Mouse (Mus musculus) layer of hippocampus, postnatal 14 days (tissue): ENCODE measurements at regions not wholly inside any gene's neighbourhood (a gene's known extent, or its start where the extent isn't known, plus 50 kb on each side); places are given as distances from the start of the nearest gene placed in this dataset.
A peak's percentile ranks its signal among the peaks of the same experiment; 100 is the strongest.

Experiments used
- DNase-seq, 2 experiments: peaks; one replicate each; pipeline ENCODE4 v3.0.0; 2021 to 2022; ENCODE audit warnings: low spot score in 2 of 2, mixed read lengths in 1 of 2

DNA sequence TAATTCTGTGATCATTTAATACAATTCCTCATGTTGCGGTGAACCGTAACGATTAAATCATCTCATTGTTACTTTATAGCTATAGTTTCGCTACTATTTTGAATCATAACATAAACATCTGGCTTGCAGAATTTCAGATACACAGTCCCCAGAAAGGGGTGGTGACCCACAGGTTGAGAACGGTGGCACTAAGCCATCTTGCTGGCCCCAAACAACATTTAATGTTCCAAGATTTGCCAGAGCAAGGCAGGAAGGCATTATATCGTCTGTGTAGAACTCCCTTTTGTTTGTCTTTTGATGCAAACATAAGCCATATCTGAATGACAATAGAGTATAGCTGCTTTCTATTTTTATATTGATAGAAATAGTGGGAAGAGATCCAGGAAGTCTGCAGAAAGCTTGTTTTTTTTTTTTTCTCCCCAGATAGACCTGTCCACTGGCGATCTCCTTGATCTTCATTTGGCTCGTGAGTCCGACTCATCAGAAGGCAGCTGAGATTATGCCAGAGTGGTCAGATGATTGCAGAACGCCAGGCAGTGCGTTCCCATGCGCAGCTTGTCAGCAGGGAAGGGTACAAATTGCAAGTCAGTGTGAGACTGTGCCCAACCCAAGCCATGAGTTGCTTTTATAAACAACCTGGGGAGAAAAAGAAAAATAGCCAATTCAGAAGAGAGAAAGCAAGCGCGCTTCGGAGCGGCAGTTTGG, 213.9 kb downstream of the Dok5 start:
- peak in 1 of 2 experiments; percentile 3 for DNase-seq

DNA sequence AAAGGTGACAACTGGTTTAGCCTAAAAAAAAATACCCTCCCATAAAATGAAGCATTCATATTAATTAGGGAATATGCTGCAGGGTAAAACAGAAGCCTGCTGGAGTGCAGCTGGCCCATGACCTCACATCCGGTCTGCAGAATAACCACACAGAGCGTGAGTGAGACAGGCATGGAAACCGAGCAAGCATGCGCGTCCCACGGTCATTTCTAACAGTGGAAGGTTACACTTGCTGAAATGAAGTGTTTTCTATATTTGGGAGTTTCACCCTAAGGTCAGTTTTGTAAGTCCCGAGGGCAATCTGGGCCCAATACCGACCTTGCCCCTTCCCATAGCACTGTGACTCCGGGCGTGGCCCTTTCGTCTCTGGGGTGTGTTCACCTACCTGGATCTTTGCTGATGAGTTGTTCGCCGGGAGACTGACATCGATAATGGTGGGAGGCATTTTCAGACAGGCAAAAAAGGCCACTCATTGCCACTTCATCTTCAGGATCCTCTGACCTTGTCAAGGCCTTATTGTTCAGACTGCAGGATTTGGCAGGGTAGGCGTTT, 214.6 kb downstream of the Dok5 start:
- no peak for DNase-seq

DNA sequence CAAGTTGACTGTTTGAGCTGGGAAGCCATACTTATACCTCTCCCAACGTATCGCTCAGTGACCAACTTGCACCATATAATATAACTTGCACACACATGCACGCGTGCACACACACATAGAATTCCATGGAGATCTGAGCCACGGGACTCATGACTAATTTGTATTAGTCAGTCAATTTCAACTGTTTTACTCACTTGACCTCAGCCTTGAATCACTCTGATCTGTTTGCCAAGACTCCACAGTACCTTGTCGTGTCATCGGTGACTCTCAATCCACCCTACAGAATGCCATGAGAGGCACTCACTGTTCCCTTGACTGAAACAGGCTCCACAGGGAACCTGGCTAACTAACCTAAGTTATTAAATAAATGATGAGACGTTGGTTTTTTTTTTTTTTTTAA, 215.6 kb downstream of the Dok5 start:
- no peak for DNase-seq

DNA sequence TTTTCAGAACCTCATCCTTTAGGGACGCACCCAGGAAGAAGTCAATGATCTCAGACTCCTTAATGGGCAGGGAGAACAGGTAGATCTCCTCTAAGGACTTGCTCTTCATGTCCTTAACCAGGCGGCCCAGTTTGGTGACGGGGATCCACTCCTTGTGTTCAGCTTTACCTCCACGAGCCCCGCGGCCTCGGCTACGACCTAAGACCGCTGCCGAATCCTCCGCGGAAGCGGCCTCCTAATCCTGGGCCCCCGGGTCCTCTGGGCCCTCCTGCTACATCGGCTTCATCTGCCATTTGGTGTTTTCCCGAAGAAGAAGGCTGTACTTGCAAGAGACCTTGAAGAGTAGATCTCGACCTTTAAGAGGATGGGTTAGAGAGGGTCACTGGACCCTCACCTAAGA, 223.0 kb downstream of the Dok5 start:
- DNase-seq = no peak

DNA sequence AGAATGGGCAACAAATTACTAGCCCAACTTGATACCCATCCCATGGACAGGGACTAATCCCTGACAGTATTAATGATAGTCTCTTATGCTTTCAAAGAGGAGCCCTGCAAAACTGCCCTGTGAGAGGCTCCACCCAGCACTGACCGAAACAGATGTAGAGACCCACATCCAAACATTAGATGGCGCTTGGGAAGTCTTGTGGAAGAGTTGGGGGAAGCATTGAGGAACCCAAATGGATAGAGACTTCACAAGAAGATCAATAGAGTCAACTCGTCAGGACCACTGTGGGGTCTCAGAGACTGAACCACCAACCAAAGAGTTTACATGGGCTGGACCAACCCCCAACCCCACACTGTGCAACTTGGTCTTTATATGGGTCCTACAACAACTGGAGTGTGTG, 225.2 kb downstream of the Dok5 start:
- no peak for DNase-seq

DNA sequence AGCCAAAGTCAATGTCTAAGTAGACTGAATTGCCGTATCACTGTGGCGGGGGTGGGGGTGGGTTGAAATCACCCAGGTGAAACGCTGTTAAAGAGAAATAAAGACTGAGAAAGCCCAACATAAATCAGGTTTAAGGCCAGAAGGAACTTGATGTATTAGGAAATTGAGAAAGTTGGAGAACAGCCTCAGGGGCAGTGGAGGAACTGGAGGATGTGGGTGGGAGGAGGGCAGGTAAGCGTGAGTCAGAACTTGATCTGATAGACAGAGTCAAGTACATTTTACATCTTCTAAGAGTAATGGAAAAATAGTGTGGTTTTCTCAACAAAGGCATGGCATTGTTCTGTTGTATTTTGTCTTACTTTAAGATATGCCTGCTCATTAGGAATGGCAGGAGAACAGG, 228.8 kb downstream of the Dok5 start:
- DNase-seq = no peak

DNA sequence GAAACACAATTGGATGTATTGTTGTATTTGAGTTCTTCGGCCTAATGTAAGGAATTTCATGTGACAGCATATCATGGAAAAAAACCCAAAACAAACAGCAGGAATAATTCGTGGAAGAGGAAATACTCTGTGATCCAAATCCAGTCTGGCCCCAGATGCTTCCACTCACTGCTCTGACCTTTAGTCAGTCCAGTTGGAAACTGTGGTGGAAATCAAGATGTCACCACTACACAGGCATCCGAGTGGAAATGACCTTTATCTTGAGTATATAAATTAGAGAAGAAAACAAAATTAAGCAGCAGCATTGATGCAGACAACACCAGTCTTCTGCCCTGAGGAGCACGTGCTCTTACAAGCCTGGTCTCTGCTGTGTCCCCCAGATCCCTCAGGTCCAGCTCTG, 230.9 kb downstream of the Dok5 start:
- no peak for DNase-seq

DNA sequence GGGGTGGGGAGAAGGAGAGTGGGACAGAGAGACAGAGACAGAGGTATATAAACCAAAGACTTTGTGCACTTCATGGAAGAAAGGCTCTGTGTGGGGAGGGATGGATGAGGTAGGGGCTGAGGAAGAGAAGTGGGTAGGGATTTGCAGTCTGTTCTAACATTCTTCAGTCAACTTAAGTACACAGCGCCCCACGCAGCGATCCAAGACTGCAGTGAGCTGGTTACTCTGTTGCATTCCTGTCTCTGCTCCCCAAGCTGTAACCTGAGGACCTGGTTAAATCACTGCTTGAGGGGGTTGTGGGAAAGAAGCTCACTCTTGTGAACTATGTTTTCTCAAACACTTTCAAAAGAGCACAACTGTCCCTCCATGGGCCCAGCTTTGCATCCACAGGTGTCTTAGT, 237.8 kb downstream of the Dok5 start:
- DNase-seq = no peak

DNA sequence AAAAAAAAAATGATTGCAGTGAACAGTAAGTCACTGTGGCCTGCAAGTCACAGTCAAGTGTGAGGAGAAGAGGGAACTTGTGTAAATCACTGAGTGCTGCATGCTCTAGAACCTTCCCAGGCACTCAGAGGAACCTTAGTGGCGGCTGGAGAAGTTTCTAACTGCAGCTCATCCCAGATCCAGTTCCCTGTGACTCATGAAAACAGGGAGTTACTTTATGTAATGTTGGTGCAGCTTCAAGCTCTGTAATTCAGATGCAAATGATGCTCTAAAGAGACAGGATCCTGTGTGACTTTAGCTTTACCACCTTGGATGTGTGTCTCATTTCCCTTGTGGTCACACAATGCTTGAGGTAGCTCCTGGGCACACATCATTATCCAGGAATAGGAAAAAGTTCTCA, 253.8 kb downstream of the Dok5 start:
- DNase-seq = no peak

DNA sequence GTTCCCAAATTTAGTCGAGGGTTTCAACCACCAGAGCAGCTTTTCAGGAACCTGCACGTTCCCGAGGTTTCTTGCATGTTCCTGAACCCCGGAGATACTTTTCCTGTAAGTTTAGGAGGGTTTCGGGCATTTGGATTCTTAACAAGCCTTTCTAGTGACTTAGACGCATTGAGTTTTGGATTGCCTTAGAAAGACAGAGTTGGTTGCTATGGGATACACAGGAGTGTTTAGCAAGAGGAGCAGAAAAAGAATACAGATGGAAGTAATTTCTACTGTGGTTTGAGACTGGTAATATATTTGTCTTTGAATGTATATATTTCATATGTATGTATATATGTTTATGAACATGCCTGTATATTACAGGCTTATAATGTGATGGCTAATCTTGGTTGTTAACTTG, 266.8 kb downstream of the Dok5 start:
- DNase-seq = no peak

DNA sequence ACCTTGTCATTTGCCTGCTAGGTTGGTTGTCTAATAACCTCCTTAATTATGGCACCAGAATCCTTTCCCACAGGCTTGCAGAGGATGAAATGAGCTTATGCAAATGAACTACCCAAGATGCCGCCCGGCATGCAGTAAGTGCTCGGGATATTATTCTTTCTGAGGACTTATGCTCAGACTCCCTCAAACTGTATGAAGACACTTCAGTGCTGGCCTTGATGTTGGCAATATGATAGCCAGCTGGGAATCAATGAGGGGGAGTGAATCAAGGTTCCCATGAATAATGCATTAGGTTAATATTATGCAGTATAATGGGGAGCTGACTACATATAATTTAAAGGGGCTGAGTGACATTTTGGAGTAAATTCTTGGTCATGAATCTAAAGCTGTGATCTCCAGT, 268.6 kb downstream of the Dok5 start:
- no peak for DNase-seq

DNA sequence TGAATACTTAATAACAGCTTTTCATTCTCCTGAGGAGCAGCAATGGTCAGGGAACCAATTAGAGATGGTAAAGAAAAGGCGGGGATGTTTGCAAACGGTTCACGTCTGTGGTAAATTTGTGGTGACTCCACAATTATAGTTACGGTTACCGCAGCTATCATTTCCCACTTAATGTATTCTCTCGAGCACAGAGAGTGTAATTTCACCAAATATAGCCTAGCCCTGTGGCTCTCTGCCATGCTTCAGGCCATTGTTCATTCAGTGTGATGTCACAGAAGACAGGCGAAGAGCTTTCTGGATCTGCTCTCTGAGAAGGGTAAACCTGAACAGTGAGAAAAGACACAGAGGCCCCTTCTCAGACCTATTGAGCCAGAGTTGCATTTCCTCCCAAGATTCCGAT, 296.9 kb downstream of the Dok5 start:
- no peak for DNase-seq
